Mouse (Mus musculus) left cerebral cortex, postnatal 14 days (tissue): ENCODE measurements around the gene Kcnh2. TPM values are rescaled to one million over a fixed set of nuclear protein-coding genes. Genes with fewer than 3 reads are reported as not detected.
A peak's percentile ranks its signal among the peaks of the same experiment; 100 is the strongest.
"Not testable (repeated sequence)": the region's sequence is repeated elsewhere in the genome, so short reads cannot be mapped to it uniquely, and the experiment has no call there.

Experiments
- DNase-seq, 2 experiments: peaks; one replicate each; pipeline ENCODE4 v3.0.0; 2021 to 2022; ENCODE audit warnings: low spot score in 2 of 2, mixed read lengths in 1 of 2
- intact Hi-C: fragments of 180-260 bp; cut with DNase I; formaldehyde crosslinking; loops from one replicate; pipeline ENCODE4 v1.15.1; 2025
- long read RNA-seq, 2 experiments: library from polyadenylated mRNA; stranded (forward); transcript quantifications; one replicate each; pipeline ENCODE4 v2.0.0; 2021
- total RNA-seq, 2 experiments: library from RNA; stranded (reverse); gene quantifications; 2 replicates each; pipeline ENCODE4 v1.2.3; 2021

Kcnh2 gene
- 10 to 100 TPM; 19.9 to 22.1 TPM for total RNA-seq
- long read RNA-seq, experiment 1, full-length matches to known transcripts, result 6 of 17 reads
- long read RNA-seq, experiment 1, partial matches to known transcripts, result 8 of 17 reads
- long read RNA-seq, experiment 1, other reads (novel, unspliced or antisense), result 3 of 17 reads
- long read RNA-seq, experiment 2, full-length matches to known transcripts, result 3 of 10 reads
- long read RNA-seq, experiment 2, partial matches to known transcripts, result 3 of 10 reads
- long read RNA-seq, experiment 2, other reads (novel, unspliced or antisense), result 4 of 10 reads

- intact Hi-C loops, result no loop called here
- no peak for DNase-seq
These were observed at the start of gene Kcnh2 for GRCm38 (mm10) chr5:24351278-24351677. Gene Kcnh2 (minus strand): TSS chr5:24351604.

- intact Hi-C loops, result no loop called here
- no peak for DNase-seq
These were observed 49.0 kb upstream of the Kcnh2 start for GRCm38 (mm10) chr5:24400362-24400761.

- no peak for DNase-seq
- intact Hi-C loops, result no loop called here
These were observed 48.3 kb upstream of the Kcnh2 start for GRCm38 (mm10) chr5:24399686-24400085.

GRCm38 (mm10) chr5:24396254-24396653 is 44.9 kb upstream of the Kcnh2 start:
- intact Hi-C loops, DNase-seq: not testable (repeated sequence)

- peak; percentile 95 to 98 for DNase-seq
- intact Hi-C loops, result no loop called here
These were observed 42.9 kb upstream of the Kcnh2 start for GRCm38 (mm10) chr5:24394165-24394894.

GRCm38 (mm10) chr5:24393392-24393997 is 42.1 kb upstream of the Kcnh2 start, which contains the start of gene Abcb8:
Gene Abcb8 (plus strand): TSS chr5:24393663.
- intact Hi-C loops, result no loop called here
- peak; percentile 90 to 91 for DNase-seq

- intact Hi-C loops, result no loop called here
- DNase-seq, result no peak
These were observed 41.3 kb upstream of the Kcnh2 start for GRCm38 (mm10) chr5:24392724-24393123.

- intact Hi-C loops, result no loop called here
- DNase-seq, result no peak
These were observed 40.5 kb upstream of the Kcnh2 start, which contains the start of gene Atg9b for GRCm38 (mm10) chr5:24391864-24392263. Gene Atg9b (minus strand): TSS chr5:24392143.

GRCm38 (mm10) chr5:24389658-24390020 is 38.2 kb upstream of the Kcnh2 start:
- intact Hi-C loops, result no loop called here
- DNase-seq, result no peak

GRCm38 (mm10) chr5:24389011-24389657 is 37.7 kb upstream of the Kcnh2 start:
- no peak for DNase-seq
- intact Hi-C loops, result no loop called here

GRCm38 (mm10) chr5:24388246-24388915 is 37.0 kb upstream of the Kcnh2 start:
- intact Hi-C loops, result no loop called here

GRCm38 (mm10) chr5:24387264-24388241 is 36.1 kb upstream of the Kcnh2 start:
- peak; percentile 71 to 77 for DNase-seq
- intact Hi-C loops, result no loop called here

More at GRCm38 (mm10) chr5:24388246-24388915, 37.0 kb upstream of the Kcnh2 start:
- DNase-seq, result no peak

- DNase-seq, result no peak
- intact Hi-C loops, result no loop called here
These were observed 34.6 kb upstream of the Kcnh2 start for GRCm38 (mm10) chr5:24385887-24386550.

GRCm38 (mm10) chr5:24385374-24385773 is 34.0 kb upstream of the Kcnh2 start:
- no peak for DNase-seq
- intact Hi-C loops, result no loop called here

- DNase-seq, result peak; percentile 43 to 65
- intact Hi-C loops, result no loop called here
These were observed 33.0 kb upstream of the Kcnh2 start for GRCm38 (mm10) chr5:24384407-24384806.

- DNase-seq, result peak; percentile 92
- intact Hi-C loops, result no loop called here
These were observed 31.8 kb upstream of the Kcnh2 start for GRCm38 (mm10) chr5:24383026-24383859.

- intact Hi-C loops, result no loop called here
- DNase-seq, result no peak
These were observed 30.6 kb upstream of the Kcnh2 start for GRCm38 (mm10) chr5:24381988-24382387.
